Mouse (Mus musculus) embryo, embryonic 10.5 days (tissue): Measurements from ENCODE around the gene Pdhx.
A peak's percentile ranks its signal among the peaks of the same experiment; 100 is the strongest.

Experiments
- DNase-seq: peaks from one replicate; pipeline ENCODE4 v3.0.0-alpha.2; 2015; ENCODE audit warnings: low spot score

Gene Pdhx

GRCm38 (mm10) chr2:103058266-103058665, 15.0 kb downstream of the Pdhx start:
- DNase-seq = no peak

GRCm38 (mm10) chr2:103055820-103056219, 17.5 kb downstream of the Pdhx start:
- no peak for DNase-seq

GRCm38 (mm10) chr2:103051937-103052893, 21.1 kb downstream of the Pdhx start:
- DNase-seq = no peak

- no peak for DNase-seq
Observed at GRCm38 (mm10) chr2:103045286-103045685, 28.0 kb downstream of the Pdhx start.

GRCm38 (mm10) chr2:103040896-103041295, 32.4 kb downstream of the Pdhx start:
- DNase-seq = no peak

GRCm38 (mm10) chr2:103037831-103038230, 35.5 kb downstream of the Pdhx start:
- DNase-seq = no peak

GRCm38 (mm10) chr2:103022728-103023127, 50.6 kb downstream of the Pdhx start:
- no peak for DNase-seq

GRCm38 (mm10) chr2:103020191-103020987, 52.9 kb downstream of the Pdhx start:
- peak; percentile 35 for DNase-seq

- peak; percentile 63 for DNase-seq
Observed at GRCm38 (mm10) chr2:103018817-103019494, 54.4 kb downstream of the Pdhx start.

- DNase-seq = no peak
Observed at GRCm38 (mm10) chr2:103017391-103017824, 55.9 kb downstream of the Pdhx start.

- no peak for DNase-seq
Observed at GRCm38 (mm10) chr2:103016089-103016488, 57.2 kb downstream of the Pdhx start.

GRCm38 (mm10) chr2:103012782-103013575, 60.3 kb downstream of the Pdhx start:
- no peak for DNase-seq

GRCm38 (mm10) chr2:103008221-103008620, 65.1 kb downstream of the Pdhx start:
- DNase-seq = no peak

GRCm38 (mm10) chr2:103004599-103004998, 68.7 kb downstream of the Pdhx start:
- no peak for DNase-seq

- DNase-seq = no peak
Observed at GRCm38 (mm10) chr2:102999153-102999575, 74.1 kb downstream of the Pdhx start.

GRCm38 (mm10) chr2:102998356-102998755, 75.0 kb downstream of the Pdhx start:
- peak; percentile 56 for DNase-seq

- no peak for DNase-seq
Observed at GRCm38 (mm10) chr2:102997874-102998273, 75.4 kb downstream of the Pdhx start.

GRCm38 (mm10) chr2:102993841-102994607, 79.3 kb downstream of the Pdhx start:
- DNase-seq = no peak

GRCm38 (mm10) chr2:102992405-102992804, 80.9 kb downstream of the Pdhx start:
- DNase-seq = no peak

- no peak for DNase-seq
Observed at GRCm38 (mm10) chr2:102990301-102990702, 83.0 kb downstream of the Pdhx start.

- no peak for DNase-seq
Observed at GRCm38 (mm10) chr2:102989446-102989845, 83.9 kb downstream of the Pdhx start.
